Mouse (Mus musculus): ENCODE measurements around the gene Kcnq4.

The Kcnq4 gene

DNA sequence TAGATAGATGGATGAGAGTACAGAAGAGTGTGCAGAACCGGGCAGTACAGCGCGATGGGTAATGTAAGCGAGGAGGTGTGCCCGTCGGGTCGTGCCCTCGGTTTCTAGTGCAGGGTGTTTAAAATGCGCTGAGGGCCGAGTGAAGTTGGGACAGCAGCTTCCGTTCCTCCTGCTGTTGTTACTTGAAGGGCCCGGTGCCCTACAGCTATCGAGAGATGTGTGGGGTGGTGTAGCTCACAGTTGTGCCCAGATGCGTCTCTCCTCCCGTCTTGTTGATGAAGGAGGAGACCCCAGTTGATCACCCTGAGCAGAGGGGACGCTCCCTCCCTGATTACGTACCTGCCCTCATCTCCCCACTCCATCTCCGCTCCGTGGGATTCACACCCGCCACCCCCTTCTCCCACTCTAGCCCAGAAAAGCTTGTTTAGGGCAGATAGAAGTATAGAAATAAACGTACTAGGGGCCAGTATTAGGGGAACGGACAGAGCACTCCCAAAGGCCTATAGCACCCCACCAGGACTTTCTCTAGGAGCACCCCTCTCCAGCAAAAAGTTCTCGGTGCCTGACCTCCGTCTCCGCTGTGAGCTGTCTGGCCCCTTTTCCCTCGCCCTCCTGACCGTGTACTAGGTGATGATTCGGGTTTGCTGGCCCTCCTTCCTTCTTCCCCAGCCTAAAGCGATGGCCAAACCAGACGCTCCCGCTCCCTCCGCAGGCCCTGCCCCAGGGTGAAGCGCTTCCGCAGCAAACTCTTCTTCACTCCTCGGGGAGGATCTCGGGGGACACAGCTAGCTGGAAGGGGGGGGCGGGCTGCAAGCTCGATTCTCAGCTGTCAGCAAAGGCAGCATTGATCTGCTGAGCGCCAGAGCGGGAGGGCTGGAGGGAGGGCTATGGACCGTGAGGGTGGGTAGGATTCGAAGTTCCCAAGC lies at the start of gene Kcnq4:
TSS of gene Kcnq4 (minus strand) at position 672 of the 926 bp plus-strand sequence.
- in situ Hi-C loops (cut with MboI, MseI) = loop anchor here (10.0 kb wide), 1 partner anchor 1927 kb away; no protein-coding TSS in a partner anchor

DNA sequence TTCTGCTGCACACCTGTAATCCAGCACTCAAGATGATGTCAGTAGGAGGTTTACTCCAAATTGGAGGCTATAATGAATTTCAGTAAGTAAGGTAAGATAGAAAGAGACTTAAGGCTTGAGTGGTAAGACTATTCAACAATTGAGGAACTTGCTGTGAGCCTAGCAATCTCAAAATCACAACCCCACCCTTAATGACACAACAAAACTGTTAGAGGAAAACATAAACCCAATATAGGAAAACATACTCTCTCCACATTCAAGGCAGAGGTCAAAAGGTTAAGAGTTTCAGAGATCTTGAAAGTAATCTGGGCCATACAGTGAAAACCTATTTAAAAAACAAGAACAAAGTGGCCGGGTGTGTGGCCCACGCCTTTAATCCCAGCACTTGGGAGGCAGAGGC lies 48.3 kb upstream of the Kcnq4 start:
- in situ Hi-C loops (cut with MboI, MseI) = no loop called here

DNA sequence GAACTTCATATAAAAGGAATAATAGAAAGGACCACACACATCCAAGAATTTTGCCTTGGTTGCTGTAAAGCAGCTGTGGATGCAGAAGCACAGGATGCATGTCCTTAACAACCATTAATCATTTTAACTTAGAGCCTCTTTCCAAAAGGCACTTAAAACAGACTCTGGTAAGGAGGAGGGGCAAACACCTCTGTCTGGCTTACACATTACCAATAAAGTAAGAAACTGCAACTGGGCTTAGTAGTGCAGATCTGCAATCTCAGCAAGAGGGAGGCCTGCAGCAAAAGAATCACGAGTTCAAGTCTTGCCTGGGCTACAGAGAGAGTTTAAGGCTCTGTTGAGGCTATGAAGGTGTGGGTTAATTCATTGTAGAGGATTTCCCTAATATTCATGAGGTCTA lies 47.2 kb upstream of the Kcnq4 start:
- in situ Hi-C loops (cut with MboI, MseI) = no loop called here

DNA sequence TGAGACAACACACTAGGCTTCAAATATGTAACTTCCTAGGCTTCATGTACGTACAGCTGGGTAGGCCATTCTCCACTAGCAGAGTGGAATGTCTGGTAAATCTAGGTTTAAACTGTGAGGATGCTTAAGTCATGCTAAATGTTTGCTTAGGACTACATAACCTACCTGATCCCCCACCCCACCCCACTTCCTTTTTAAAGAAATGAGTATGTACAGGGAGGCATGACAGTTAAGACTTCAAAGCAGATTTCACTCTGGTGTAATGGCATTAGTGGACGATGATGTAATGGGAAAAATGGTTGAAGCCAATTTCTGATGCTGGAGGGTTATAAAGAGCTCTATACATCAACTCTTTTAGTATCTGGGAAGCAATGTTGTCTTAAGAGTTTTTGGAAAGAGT lies 44.5 kb upstream of the Kcnq4 start:
- in situ Hi-C loops (cut with MboI, MseI) = no loop called here

DNA sequence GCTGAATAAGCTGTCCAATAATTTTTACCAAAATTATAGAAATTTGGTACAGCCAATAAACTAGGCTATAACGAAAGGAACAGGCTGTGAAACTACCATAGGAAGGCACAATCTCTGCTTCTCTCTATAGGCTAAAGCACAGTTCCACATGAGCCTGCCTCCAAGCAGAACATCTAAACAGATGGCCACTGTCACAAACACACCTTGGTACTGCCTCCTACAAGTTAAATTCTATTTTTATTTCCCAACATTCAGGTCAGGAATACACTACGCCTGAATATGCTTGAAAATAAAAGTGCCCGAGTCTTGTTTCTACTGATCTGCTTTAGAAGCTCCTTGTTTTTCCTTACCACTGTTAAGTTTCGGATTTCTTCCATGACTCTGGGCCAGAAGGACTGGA lies 41.6 kb upstream of the Kcnq4 start:
- in situ Hi-C loops (cut with MboI, MseI) = no loop called here

DNA sequence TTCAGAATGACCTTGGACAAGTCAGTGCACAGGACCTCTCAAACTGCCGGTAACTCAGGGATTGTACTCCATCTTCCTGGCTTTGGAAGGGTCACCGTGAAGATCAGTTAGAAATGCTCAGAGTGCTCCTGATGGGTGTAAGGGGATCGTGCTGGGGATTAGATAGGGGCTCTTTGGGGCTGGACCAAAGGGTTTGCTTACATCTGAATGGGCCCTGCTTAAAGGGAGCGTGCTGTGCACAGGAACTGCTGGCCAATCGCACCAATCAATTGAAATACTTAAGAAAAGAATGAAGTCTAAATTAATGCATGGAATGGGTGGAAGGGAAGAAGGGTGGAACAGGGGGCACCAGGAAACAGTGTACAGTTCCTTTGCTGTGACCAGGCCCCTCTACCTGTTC lies 7.4 kb upstream of the Kcnq4 start:
- in situ Hi-C loops (cut with MboI, MseI) = no loop called here

DNA sequence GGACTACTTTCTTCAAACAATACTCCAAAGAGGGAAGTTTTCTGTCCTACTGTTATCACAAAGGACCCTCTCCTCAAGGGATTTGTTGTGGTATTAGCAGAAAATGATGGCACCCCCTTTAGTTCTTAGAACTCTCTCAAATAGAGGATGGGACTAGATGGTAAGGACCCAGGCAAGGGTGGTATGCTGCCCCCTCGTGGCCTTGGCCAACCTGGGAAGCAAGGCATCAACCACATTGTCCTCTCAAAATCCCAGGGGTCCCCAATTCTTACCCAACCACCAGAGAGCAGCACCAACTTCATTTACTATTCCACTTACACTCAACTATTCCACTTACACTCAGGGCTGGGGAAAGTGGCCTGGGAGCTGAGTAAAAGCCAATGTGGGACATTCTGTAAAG lies 6.9 kb upstream of the Kcnq4 start:
- in situ Hi-C loops (cut with MboI, MseI) = no loop called here

DNA sequence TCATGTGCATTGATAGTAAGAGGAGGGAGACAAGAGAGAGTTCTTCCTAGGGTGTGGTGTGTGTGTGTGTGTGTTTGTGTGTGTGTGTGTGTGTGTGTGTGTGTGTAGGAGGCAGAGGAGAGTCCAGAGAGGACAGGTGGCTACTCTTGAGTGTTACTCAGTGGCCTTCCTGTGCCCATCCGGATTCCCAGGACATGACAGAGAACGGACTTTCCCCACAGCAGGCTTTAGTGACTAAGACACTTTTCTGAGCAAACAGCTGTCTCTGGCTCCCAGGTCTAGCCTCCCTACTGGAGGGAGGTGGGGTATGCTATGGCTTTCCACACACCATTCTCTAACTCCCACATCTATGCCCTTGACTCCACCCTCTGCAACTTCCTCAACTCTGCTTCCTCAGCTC lies 1.2 kb upstream of the Kcnq4 start:
- in situ Hi-C loops (cut with MboI, MseI) = loop anchor here (10.0 kb wide), 1 partner anchor 1925 kb away; no protein-coding TSS in a partner anchor

DNA sequence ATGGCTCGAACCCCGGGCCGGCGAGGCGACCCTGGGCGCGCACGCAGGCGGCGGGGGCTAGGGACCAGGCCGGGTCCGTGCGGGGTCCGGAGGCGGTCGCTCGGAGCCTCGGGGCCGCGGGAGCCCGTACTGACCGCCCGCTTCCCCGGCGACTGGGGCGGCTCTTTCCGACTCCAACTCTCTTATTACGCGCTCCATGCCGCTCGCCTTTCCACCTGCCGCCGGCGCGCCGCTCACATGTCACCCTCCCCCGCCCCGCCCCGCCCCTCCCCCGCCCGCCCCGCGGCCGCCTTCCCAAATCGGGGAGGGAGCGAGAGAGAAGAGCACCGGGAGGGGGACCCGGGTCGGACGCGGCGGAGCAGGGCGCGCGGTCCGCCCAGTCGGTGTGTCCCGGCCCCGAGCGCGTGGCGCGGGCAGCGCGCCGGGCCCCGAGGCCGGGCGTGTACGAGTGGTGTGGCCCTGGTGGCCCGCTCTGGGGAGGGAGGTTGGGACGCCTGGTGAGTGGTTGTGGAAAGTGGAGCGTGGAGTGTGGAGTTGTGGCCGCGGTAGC lies 1.1 kb downstream of the Kcnq4 start:
- in situ Hi-C loops (cut with MboI, MseI) = loop anchor here (10.0 kb wide), 1 partner anchor 1927 kb away; no protein-coding TSS in a partner anchor

DNA sequence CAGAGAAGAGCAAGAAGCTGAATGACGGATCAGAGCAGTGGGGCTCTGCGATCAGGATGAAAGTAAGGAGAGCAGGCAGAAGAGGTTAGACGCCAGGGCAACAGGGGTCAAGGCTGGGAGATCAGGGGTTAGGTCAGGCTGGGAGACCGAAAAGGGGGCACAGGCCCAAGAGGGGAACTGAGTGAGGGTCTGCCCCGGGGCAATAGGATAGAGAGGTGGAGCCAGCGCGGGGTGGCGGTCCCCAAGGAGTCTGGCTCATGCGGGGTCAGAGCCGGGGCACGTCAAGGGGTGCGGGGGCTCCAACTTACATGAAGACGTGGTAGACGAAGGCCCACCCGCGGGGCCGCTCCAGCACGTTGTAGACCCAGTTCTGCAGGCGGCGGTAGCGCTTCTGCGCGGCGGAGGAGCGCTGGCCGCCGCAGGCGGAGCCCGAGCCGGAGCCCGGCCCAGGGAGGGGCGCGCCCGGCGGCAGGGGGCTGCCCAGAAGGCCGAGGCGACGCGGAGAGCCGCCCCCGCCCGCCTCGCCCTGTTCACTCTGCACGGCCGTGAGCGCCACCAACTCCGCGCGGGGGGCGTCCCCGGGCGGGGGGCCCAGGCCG lies 1.8 kb downstream of the Kcnq4 start:
- in situ Hi-C loops (cut with MboI, MseI) = loop anchor here (10.0 kb wide), 1 partner anchor 1928 kb away; no protein-coding TSS in a partner anchor

DNA sequence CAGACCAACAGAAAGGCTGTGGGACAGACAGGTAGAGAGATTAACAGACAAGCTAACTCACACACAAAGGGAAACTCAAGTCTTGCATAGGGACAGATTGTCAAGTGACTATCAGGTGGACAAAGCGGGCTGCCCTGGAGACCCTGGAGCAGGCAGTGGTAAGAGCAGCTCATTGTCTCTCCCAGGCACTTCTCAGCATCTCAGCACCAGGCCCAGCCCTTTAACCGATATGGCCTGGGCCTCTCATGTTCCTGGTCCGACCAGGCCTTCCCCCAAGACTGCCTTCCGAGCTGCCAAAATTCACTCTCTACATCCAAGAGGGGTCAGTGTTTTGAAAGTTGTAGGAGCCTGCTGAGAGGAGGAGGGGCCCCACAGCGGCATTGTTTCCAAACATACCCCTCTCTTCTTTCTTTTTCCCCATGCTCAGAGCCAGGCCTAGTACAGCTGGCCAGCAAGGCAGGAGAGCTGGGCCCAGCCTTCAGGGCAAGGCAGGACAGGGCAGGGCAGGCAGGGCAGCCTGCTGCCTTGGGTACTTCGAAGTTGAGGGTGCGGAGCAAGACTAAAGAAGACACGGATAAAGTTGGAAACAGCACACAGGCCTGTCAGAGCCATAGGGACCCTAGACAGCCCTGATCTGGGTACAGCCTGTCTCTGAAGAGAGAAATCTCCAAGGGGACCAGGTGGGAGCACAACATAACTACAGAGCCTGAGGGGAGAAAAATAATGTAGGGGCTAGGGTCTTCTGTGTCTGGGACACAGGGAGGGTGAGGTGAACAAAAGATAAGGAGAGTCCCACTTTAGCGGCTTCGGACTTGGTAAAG lies 2.5 kb downstream of the Kcnq4 start:
- in situ Hi-C loops (cut with MboI, MseI) = loop anchor here (10.0 kb wide), 1 partner anchor 1929 kb away; no protein-coding TSS in a partner anchor

DNA sequence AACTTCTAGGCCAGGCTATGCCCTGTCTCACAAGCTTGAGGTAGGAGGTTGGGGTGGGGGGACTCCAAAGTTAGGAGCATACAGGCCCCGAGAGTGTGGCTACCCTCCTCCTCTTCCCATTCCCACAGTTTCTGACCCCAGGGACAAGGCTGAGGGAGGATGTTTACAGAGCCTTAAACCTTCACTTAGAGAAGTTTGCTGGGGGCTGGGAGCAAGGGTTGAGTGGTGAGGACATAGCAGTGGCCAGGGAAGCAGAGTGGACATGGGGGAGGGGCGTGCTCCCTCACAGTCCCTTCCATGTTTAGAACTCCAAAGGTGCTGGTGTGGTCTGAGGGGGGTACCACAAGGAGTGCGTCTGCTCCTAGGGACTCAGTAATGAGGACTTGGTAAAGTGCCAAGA lies 4.8 kb downstream of the Kcnq4 start:
- in situ Hi-C loops (cut with MboI, MseI) = loop anchor here (10.0 kb wide), 1 partner anchor 1931 kb away; no protein-coding TSS in a partner anchor

DNA sequence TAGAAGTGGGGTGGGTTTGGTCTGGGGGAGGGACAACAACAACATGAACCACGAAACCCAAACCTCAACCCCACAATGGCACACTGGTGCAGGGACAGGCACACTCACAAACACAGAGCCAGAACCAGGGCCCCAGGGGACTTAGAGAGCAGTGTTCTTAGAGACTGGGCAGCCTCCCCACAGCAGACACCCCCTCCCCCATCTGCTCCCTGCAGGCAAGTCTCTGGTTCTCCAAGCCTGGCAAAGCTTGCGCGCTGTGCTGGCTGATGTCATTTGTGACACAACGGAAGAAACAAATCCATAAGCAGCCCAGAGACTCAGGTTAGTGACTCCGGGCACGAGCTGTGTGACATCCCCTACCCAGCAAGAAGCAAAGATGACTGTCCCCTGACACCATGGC lies 7.1 kb downstream of the Kcnq4 start:
- in situ Hi-C loops (cut with MboI, MseI) = loop anchor here (10.0 kb wide), 1 partner anchor 1933 kb away; no protein-coding TSS in a partner anchor

DNA sequence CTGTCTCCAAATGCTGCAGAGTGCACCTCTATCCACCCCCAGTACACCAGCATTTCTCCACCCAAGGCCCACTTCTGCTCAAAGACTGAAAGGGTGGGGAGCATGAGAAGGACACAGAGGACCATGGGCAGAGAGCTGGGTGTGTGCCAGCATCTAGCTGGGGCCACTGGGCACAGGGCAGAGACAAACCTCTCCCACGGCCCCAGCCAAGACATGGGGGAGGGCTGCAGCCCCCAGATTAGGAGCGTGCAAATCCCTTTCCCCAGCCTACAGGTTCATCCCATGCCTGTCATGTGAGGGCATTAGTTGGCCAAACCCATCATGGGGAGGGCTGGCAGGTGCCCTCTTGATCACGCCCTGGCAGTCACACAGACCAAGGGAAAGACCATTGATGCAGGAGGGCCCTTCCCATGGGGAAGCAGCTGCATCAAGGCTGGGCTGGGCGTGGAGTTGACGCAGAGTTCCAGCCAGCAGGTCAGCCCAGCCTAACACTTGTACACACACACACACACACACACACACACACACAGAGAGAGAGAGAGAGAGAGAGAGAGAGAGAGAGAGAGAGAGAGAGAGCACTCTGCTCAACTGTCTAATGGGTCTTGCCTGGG lies 14.3 kb downstream of the Kcnq4 start:
- in situ Hi-C loops (cut with MboI, MseI) = no loop called here

DNA sequence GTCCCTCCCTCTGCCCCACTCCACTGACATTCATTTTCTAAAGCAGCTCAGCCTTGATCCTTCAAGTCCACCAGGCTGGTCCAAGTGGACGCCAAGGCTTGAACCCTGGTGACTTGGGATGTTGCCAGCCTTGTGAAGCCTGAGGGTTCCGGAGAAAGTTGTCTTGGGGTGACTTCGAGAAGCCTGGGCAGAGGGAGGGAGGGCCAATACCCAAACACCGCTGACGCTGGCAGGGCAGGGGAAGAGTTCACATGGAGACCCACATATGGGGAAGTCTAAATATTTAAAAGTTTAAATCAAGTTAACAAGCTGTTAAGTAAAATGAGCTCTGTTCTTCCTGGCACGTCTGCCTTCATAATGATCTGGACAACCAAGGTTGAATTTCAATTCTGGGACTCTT lies 15.7 kb downstream of the Kcnq4 start:
- in situ Hi-C loops (cut with MboI, MseI) = no loop called here

DNA sequence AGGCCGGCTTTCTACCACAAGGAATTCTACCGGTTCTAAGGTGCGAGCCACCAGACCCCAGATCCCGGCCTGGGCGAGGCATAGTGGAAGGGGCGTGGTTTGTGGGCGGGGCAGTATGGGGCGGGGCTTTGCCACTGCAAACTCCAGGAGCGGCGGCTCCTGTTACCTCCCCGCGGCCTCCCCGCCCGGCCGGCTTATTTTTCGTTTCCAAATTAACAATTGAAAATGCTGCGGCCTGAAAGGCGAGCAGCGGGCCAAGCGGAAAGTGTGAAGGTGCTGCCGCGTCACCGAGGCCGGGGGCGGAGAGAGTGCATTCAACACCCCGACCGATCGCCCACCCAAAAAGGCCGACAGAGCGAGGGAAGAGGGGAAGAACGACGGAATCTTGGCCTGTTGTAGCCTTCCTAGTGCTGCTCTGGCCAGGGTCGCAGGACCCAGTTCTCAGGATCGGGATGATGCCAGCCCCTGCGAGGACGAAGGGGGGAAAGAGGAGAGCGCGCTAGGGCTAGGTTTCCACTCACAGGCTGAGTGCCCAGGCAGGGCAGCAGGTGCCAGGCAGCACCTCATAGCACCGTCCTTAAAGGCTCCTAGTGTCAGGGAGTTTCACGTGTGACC lies 17.3 kb downstream of the Kcnq4 start:
- in situ Hi-C loops (cut with MboI, MseI) = no loop called here

DNA sequence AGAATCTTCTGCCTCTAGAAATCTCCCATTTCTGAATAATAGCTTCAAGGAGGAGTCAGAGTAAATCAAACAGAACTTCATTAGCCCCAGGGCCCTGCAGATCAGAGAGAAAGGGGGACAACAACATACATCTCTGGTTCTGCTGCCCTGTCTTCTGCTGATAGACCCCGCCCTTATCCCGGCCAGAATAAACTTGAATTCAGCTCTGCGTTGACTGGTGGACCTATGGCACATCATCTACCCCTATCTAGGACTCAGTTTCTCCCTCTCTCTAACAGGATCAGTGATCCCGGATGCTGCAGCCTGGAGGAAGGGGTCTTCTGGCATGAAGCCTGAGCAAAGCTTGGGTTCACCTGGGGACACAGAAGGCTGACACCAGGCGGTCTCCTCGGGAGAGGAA lies 17.8 kb downstream of the Kcnq4 start:
- in situ Hi-C loops (cut with MboI, MseI) = no loop called here

DNA sequence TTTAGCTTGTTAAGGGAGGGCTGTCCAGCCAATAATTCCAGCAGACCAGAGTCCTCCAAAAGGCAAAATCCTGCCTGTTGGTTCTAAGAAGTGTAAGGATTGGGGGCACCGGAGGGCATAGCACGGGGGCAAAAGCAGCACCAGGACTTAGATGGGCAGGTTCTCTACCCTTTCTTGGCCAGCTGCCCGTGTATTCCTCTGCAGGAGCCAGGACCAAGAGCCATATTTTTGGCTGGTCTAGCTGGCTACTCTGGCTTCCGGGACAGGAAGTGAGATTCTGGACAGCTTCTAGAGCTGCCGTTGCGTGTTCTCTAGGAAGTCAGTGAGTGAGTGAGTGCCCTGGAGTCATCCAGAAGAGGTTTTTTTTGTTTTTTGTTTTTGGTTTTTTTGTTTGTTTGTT lies 18.3 kb downstream of the Kcnq4 start:
- in situ Hi-C loops (cut with MboI, MseI) = no loop called here

DNA sequence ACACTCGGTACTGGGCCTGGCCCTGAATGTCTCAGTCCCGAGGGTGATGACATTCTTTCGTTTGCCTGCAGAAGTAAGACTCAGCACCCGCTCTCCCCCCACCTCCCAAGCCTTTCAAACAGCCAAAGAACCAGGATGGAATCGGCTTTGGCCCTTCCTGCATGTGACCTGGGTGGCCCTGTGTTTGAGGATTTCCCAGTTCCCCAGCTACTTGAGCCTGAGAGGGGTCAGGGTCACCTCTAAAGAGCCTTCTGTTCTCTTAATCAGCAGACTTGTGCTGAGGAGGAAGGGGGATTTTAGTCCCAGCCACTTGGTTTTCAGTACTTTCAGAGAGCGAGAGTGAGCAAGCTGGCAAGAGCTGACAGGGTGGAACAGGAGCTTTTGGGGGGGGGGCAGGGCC lies 19.0 kb downstream of the Kcnq4 start:
- in situ Hi-C loops (cut with MboI, MseI) = no loop called here

DNA sequence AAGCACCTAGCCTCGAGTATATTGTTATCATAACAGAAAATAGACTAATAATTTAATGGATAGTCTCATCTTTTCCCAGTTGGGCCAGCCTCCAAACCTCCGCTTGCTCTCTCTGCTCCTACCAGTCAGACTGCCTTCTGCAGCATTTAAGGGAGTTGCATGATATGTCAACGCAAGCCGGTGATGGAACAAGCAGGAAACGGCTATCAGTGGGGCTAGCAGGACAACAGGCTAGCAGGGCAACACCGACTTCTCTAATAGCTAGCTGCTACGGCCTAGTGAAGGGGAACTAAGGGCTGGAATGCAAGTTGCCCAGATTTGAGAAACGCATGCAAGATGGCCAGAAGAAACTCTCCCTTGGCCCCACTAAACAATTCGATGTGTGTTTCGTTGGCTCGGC lies 20.6 kb downstream of the Kcnq4 start:
- in situ Hi-C loops (cut with MboI, MseI) = no loop called here

DNA sequence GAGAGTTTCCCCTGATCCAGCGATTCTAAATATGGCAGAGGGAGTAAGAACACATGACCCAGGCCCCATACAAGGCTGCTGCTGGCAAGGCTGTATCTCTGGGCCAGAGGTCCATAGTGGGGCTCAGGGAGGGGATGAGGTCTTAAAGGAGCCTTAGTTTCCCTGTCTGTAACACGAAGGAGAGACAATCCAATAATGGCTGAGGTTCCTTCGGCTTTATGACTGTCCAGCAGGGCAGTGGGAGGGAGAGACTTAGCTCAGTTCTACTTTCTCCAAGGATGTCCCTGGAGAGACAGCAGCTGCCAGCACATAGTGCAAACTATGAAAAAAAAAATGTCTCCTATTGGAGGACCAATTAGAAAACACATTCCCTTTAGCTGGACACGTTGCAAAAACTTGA lies 22.2 kb downstream of the Kcnq4 start:
- in situ Hi-C loops (cut with MboI, MseI) = no loop called here
